Mouse (Mus musculus) embryonic stem cell, embryonic (primary cell): Measurements from ENCODE around the gene Hps4.

Source experiments
- CTCF ChIA-PET, 4 experiments: fragments of 300-600 bp in 2 of 4; fragments of 350-600 bp in 2 of 4; sonication (Branson Sonifier 250); formaldehyde crosslinking; loops; one replicate each; lab custom pipeline; 2022; ENCODE audit warnings: inconsistent platforms in 2 of 4; lab: Charles Lee
- POLR2A ChIA-PET, 4 experiments: fragments of 300-600 bp in 2 of 4; fragments of 350-600 bp in 2 of 4; sonication (Branson Sonifier 250); formaldehyde crosslinking; loops; one replicate each; lab custom pipeline; 2022; ENCODE audit warnings: antibody characterized with exemption in 4 of 4, inconsistent platforms in 1 of 4; lab: Charles Lee

Hps4 gene

DNA sequence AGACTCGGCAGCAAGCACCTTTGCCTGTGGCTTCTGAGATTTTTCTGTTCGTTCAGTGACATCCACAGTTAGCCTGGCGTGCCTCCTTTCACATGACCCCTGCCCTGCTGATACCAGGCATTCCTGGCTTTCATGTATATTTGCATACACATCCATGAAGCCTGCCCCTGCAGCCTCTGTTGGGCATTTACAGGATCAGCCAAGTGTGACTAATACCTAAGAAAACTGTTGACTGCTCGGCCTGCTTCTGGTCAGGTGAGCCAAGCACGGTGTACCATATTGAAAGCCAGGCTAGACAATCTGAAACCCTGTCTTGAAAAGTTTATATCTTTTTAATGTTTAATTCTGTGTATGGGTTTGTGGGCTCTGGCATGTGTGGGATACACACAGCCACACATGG lies 26.4 kb upstream of the Hps4 start:
- ChIA-PET POLR2A (interaction anchor here in 1 of 4 experiments (0.9 to 1.4 kb wide), 5 partner anchors 15 to 104 kb away, joined by 3 to 4 read pairs (median 3); no protein-coding TSS in a partner anchor), CTCF (interaction anchor here in 1 of 4 experiments (0.6 kb wide), 1 partner anchor 88 kb away, joined by 5 read pairs; no protein-coding TSS in a partner anchor)

DNA sequence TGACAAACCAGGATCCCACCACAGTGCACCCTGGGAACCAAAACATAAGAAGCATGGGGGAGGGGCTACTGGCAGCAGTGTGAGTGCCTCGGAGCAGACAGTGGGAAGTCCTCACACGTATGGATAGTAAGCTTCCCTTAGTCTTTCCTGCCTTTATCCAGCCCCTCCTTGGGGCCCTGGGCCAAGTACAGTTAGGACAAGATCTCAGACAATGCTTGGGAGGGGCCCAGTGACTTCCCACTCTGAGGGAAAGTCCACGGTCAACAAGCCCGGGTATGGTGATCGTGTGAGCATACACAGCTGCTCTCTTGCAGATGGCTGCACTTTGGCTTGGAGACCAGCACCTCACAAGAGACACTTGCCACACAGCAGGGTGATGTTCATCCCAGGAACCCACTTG lies 25.6 kb upstream of the Hps4 start:
- POLR2A ChIA-PET = interaction anchor here in 2 of 4 experiments (0.8 to 1.5 kb wide), 8 partner anchors 9 to 104 kb away, joined by 3 to 4 read pairs (median 3); partner anchors contain the start of gene Tfip11 (in 1 of the 2)

DNA sequence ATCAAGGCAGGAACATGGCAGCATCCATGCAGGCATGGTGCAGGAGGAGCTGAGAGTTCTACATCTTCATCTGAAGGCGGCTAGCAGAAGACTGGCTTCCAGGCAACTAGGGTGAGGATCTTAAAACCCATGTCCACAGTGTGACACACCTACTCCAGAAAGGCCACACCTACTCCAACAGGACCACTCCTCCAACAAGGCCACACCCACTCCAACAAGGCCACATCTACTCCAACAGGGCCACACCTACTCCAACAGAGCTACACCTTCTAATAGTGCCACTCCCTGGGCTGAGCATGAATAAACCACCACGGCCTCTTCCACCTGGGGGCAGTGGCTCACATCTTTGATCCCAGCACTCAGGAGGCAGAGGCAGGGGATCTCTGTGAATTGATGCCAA lies 23.5 kb upstream of the Hps4 start:
- ChIA-PET POLR2A (interaction anchor here in 2 of 4 experiments (0.8 to 2.6 kb wide), 20 partner anchors 10 to 106 kb away, joined by 3 to 19 read pairs (median 4); partner anchors contain the start of gene Tpst2 (in 2 of the 2)), CTCF (interaction anchor here in 1 of 4 experiments (1.1 to 1.4 kb wide), 2 partner anchors 11 to 16 kb away, joined by 3 read pairs; no protein-coding TSS in a partner anchor)

More for the DNA sequence above, 25.6 kb upstream of the Hps4 start:
- CTCF ChIA-PET = interaction anchor here in 2 of 4 experiments (0.6 to 0.8 kb wide), 2 partner anchors 16 to 89 kb away, joined by 3 to 5 read pairs; no protein-coding TSS in a partner anchor

DNA sequence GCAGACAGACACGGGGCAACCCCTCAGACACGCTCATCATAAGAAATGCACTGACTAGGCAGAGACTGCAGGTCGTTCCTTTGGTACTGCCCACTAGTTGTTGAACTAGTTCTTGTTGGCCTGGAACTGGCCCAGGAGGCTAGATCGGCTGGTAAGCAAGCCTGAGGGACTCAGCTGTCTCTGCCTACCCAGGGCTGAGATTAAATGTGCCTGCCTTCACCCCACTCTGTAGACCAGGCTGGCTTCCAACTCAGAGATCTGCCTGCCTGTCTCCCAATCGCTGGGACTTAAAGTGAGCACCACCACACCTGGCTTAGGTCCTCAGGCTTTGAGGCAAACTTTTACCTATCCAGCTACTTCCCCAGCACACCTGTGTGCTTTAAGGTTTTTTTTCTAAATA lies 22.5 kb upstream of the Hps4 start:
- POLR2A ChIA-PET = interaction anchor here in 2 of 4 experiments (0.9 to 2.6 kb wide), 9 partner anchors 16 to 44 kb away, joined by 3 to 19 read pairs (median 5); partner anchors contain the start of gene Tpst2 (in 2 of the 2)
- CTCF ChIA-PET = interaction anchor here in 3 of 4 experiments (1.1 to 1.4 kb wide), 3 partner anchors 12 to 80 kb away, joined by 3 to 6 read pairs (median 3); no protein-coding TSS in a partner anchor

DNA sequence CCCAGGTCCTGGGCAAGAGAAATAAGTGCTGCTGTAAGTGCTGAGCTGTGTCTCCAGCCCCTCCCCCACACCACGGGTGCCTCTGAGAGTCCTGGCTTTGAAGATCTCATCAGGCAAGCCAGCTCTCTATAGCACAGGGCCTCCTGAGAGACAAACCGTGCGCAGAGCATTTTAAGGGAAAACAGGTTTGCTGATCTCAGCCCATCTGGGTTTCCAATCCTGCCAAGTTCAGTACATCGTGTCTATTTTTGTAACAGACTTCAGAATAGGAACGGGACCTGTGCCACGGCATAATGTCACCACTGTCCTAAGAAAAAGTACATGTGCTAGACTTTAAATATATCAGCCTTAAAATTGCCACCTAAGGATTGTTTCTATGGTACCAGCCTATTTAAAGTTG lies 21.9 kb upstream of the Hps4 start:
- ChIA-PET POLR2A (interaction anchor here in 2 of 4 experiments (0.6 to 2.6 kb wide), 3 partner anchors 39 to 44 kb away, joined by 3 to 19 read pairs (median 4); partner anchors contain the start of gene Tpst2 (in 1 of the 2)), CTCF (interaction anchor here (0.6 to 1.2 kb wide), 4 partner anchors 13 to 844 kb away, joined by 3 to 6 read pairs (median 3); no protein-coding TSS in a partner anchor)

DNA sequence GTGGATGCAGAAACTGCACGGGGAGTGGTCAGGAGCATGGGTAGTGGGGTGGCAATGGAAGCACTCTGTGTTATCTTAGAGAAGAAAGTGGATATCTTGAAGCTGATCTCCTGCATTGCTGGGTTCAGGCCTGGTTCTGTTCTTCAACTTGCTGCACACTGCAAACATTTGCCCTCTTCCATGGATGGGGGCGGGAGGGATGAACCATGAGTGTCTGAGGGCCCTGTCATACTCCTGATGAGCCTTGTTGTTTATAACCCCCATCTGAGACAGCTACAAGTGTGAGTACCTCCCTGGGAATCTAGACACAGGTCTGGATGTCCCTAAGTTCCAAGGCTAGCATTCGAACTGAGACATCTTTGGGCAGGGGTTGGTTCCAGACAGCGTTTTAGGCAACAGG lies 21.5 kb upstream of the Hps4 start:
- CTCF ChIA-PET = interaction anchor here in 3 of 4 experiments (0.6 to 1.2 kb wide), 3 partner anchors 81 to 844 kb away, joined by 3 to 6 read pairs (median 3); no protein-coding TSS in a partner anchor
- POLR2A ChIA-PET = interaction anchor here in 2 of 4 experiments (0.6 to 2.6 kb wide), 3 partner anchors 39 to 45 kb away, joined by 3 to 19 read pairs (median 4); partner anchors contain the start of gene Tpst2 (in 1 of the 2)

DNA sequence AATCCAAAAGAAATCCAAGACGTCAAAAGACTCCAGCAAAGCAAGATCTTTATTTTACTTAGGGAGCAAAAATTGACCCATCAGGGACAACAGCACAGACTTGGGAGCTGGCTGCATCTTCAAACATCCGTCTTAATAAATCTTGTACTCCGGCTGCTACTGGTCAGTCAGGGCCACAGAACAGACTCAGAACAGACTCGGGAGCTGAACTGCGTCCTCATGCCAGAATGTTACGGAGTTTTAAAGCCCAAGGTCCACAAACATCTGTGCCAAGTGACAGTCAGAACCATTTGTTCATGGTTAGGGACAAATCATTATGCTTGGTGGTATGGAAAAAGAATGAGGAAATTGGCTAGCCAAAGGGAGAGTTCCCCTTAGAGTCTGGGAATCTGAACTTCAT lies 19.6 kb upstream of the Hps4 start:
- ChIA-PET POLR2A (interaction anchor here in 2 of 4 experiments (0.5 to 0.8 kb wide), 2 partner anchors 15 to 60 kb away, joined by 3 read pairs; no protein-coding TSS in a partner anchor), CTCF (no interaction called here)

DNA sequence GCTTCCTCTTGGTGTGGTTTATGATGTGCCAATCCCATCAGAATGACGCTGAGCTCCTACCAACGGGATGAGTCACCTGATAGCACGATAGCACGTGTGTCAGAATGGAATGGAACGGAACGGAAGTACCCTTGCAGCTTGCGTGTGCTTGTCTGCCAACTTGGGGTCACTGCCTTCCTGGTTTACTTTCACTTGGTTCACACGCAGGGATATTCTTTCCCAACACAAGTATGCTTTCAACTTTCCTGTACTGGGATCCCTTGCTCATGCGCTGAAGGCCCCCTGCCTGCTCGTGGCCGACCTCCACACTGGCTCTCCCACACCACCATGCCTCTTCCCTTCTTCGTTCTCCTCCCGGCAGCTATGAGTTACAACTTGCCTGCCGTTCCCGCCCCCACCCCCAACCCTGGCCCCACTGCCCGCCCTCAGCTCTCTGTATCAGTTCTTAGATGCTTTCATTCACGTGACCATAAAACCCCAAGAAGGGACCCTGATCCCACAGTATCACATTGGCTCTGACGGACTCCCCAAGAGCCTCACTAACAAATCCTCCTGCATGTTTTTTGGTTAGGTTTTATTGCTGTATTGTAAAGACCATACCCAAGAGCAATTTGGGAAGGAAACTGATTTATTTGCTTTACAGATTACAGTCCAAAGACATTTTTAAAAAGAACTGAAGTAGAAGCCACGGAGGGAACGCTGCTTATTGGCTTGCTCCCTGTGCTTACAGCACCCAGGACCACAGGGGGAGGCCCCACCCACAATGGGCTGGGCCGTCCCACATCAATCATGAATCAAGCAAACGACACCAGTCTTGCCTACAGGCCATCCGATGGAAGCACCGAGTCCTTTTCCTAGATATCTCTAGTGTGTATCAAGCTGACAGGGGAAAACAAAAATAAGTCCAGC lies 18.0 kb upstream of the Hps4 start:
- POLR2A ChIA-PET = interaction anchor here in 2 of 4 experiments (0.7 to 1.5 kb wide), 8 partner anchors 9 to 59 kb away, joined by 3 to 5 read pairs (median 3); partner anchors contain the start of gene Tpst2 (in 1 of the 2)

DNA sequence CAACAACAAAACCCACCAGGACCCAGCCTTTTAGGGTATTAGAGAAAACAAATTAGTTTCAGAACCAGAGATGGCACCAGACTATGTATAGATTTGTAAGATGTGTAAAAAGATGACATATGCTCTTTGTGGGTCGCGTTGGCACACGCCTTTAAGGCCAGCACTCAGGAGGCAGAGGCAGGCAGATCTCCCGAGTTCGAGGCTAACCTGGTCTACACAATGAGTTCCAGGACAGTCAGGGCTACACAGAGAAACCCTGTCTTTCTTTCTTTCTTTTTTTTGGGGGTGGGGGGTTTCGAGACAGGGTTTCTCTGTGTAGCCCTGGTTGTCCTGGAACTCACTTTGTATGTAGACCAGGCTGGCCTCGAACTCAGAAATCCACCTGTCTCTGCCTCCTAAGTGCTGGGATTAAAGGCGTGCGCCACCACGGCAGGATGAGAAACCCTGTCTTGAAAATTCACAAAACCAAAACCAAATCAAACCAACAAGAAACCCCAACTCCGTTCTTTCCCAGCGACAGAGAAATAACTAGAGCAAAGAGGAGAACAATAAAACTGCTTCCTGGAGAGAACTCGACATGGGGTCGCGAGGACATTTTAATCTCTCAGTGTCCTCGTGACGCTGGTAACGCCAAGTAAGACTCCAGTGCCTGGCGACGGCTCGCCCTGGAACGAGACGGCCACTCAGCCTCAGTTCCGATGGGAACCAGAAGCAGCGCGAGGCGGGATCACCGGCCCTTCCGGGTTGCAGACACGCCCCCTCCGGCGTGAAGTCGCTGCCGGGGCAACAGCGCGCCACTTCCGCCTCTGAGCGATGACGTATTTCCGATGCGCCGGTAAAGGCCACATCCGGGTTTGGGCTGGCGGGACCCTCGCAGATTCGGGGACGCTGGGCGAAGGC lies 17.1 kb upstream of the Hps4 start, which contains the start of gene Tfip11:
TSS of gene Tfip11 (plus strand) at position 813 of the 900 bp plus-strand sequence.
- ChIA-PET POLR2A (interaction anchor here in 3 of 4 experiments (0.6 to 2.0 kb wide), 13 partner anchors 8 to 83 kb away, joined by 3 to 10 read pairs (median 4); partner anchors contain the start of genes Hps4 (in 1 of the 3), Srrd (in 1 of the 3) and Tpst2 (in 1 of the 3)), CTCF (interaction anchor here in 3 of 4 experiments (0.7 to 1.8 kb wide), 3 partner anchors 10 to 844 kb away, joined by 3 to 9 read pairs (median 5); no protein-coding TSS in a partner anchor)

More for the DNA sequence above, 18.0 kb upstream of the Hps4 start:
- CTCF ChIA-PET = interaction anchor here in 1 of 4 experiments (1.8 kb wide), 1 partner anchor 84 kb away, joined by 5 read pairs; no protein-coding TSS in a partner anchor

DNA sequence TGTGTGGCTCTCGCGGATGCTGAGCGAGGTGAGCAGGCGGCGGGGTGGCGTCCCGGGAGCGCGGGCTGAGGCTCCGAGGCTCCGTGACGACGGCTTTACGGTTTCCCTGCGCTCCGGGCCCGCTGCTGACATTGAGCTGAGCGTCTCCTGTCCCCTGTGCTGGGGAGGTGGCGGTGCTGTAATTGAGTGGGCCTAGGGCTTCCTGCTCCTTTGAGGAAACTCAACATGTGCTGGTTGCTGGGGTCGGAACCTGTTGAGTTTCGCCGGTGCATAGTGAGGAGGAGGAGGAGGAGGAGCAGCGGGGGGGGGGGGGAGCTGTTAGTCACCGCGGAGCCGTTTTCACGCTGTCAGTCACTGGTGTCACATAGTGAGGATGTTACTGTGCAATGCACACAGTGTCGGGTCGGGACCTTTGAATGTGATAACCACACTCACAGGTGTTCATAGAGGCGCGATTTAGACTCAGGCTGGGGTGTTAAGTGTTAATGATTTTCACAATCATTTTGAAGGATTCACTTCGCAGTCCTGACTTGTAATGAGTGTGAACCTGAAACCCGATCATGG lies 16.4 kb upstream of the Hps4 start:
- POLR2A ChIA-PET = interaction anchor here in 3 of 4 experiments (0.6 to 2.0 kb wide), 14 partner anchors 8 to 83 kb away, joined by 3 to 10 read pairs (median 4); partner anchors contain the start of genes Hps4 (in 1 of the 3), Srrd (in 1 of the 3) and Tpst2 (in 1 of the 3)
- CTCF ChIA-PET = interaction anchor here in 3 of 4 experiments (0.7 to 1.8 kb wide), 3 partner anchors 9 to 843 kb away, joined by 3 to 9 read pairs (median 6); no protein-coding TSS in a partner anchor

DNA sequence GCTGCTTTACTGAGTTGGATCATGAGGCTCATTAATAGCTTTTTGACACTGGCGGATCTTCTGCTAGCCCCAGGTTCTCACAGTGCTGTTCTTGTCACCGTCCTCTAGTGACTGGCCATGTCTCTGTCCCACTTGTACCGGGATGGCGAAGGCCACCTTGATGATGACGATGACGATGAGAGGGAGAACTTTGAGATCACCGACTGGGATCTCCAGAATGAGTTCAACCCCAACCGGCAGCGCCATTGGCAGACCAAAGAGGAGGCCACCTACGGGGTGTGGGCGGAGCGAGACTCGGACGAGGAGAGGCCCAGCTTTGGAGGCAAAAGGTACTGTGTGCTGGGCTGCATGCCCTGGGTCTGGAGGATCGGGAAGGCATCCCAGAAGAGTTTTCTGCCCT lies 15.0 kb upstream of the Hps4 start:
- ChIA-PET POLR2A (interaction anchor here in 2 of 4 experiments (0.9 to 2.0 kb wide), 7 partner anchors 8 to 52 kb away, joined by 3 to 10 read pairs (median 4); partner anchors contain the start of genes Hps4 (in 1 of the 2), Srrd (in 1 of the 2) and Tpst2 (in 1 of the 2)), CTCF (interaction anchor here in 1 of 4 experiments (1.8 kb wide), 1 partner anchor 87 kb away, joined by 6 read pairs; no protein-coding TSS in a partner anchor)

DNA sequence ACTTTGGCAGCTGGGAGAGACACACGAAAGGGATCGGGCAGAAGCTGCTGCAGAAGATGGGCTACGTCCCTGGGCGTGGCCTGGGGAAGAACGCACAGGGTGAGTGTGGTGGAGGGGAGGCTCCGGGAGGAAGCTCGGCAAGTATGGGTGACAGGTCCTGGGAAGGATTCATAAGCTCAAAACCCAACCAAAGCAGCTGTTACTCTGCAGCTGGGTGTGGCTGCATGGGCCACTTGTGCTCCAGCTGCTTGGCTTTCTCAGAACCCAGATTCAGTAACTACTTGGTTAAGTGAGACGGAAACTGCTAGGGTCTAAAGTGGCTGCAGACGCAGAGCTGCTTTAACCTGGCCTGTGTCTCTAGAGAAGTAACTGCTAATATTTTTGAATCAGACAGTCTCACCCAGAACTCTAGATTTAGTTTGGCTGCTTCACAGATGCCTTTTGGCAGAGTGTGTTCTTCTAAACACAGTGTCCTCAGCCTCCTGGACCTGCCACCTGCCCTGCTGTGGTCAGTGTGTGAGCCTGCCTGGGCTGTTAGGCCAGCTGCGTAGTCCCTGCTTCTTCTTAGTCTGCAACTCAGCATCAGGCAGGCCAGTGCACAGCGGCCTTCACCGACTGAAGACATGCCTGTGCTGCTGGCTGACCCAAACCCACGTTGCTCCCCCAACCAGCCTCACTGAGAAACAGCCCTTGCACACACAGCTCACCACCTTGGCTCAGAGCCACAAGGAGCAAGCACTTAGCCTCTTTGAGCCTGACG lies 12.9 kb upstream of the Hps4 start:
- ChIA-PET POLR2A (no interaction called here), CTCF (interaction anchor here in 2 of 4 experiments (0.7 to 1.2 kb wide), 2 partner anchors 89 kb away, joined by 3 read pairs; no protein-coding TSS in a partner anchor)

DNA sequence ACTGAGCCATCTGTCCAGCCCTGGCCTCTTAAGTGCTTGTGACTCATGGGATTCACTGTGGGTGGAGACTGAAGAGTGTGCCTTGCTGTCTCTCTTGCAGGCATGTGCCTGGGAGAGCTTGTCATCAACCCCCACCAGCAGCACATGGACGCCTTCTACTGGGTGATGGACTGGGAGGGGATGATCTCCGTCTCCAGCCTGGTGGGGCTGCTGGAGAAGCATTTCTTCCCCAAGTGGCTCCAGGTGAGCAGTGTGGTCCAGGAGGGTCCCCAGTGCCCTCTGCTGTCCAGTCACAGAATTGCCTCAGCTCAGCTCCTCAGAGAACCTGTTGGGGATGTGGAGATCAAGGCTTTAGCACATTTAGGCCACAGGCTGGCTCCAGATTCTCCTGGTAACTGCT lies 7.4 kb upstream of the Hps4 start:
- POLR2A ChIA-PET = interaction anchor here in 3 of 4 experiments (0.8 to 1.8 kb wide), 9 partner anchors 9 to 109 kb away, joined by 3 to 10 read pairs (median 3); partner anchors contain the start of genes Tfip11 (in 2 of the 3) and Tpst2 (in 1 of the 3)
- CTCF ChIA-PET = interaction anchor here (0.6 to 4.8 kb wide), 18 partner anchors 9 to 122 kb away, joined by 3 to 35 read pairs (median 4); partner anchors contain the start of genes Gm6583 (in 1 of the 4) and Tfip11 (in 1 of the 4)

DNA sequence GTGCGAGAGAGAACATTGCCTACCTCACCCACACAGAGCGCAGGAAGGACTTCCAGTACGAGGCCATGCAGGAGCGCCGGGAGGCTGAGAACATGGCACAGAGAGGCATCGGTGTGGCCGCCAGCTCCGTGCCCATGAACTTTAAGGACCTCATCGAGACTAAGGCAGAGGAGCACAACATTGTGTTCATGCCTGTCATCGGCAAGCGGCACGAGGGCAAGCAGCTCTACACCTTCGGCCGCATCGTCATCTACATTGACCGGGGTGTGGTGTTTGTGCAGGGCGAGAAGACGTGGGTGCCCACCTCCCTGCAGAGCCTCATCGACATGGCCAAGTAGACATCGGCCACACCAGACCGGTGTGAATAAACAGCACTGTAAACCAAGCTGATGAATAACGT lies 5.9 kb upstream of the Hps4 start:
- ChIA-PET POLR2A (interaction anchor here in 3 of 4 experiments (0.6 to 1.8 kb wide), 8 partner anchors 10 to 277 kb away, joined by 3 to 10 read pairs (median 3); partner anchors contain the start of genes Asphd2 (in 1 of the 3), Tfip11 (in 1 of the 3) and Tpst2 (in 1 of the 3)), CTCF (interaction anchor here in 3 of 4 experiments (0.6 to 4.8 kb wide), 4 partner anchors 56 to 96 kb away, joined by 3 to 35 read pairs (median 14); no protein-coding TSS in a partner anchor)

DNA sequence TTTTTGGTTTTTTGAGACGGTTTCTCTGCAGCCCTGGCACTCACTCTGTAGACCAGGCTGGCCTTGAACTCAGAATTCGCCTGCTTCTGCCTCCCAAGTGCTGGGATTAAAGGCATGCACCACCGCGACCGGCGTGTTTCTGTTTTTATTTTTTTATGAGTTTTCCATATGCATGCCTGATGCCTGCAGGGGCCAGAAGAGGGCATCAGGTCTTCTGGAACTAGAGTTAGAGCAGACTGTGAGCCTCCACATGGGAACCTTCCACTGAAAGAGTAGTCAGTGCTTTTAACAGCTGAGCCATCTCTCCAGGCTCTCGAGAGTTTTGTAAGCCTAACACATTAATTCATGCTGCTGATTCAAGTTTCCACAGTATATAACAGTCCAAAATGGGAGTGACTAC lies 3.7 kb upstream of the Hps4 start:
- CTCF ChIA-PET = no interaction called here

More for the DNA sequence above, 3.7 kb upstream of the Hps4 start:
- POLR2A ChIA-PET = interaction anchor here in 1 of 4 experiments (1.3 kb wide), 1 partner anchor 13 kb away, joined by 3 read pairs; the partner anchor contains the start of gene Tfip11
